Mouse (Mus musculus): ENCODE results near the gene Fam76a.
A peak's percentile ranks its signal among the peaks of the same experiment; 100 is the strongest.
"Not testable (repeated sequence)": the region's sequence is repeated elsewhere in the genome, so short reads cannot be mapped to it uniquely, and the experiment has no call there.

Gene Fam76a

DNA sequence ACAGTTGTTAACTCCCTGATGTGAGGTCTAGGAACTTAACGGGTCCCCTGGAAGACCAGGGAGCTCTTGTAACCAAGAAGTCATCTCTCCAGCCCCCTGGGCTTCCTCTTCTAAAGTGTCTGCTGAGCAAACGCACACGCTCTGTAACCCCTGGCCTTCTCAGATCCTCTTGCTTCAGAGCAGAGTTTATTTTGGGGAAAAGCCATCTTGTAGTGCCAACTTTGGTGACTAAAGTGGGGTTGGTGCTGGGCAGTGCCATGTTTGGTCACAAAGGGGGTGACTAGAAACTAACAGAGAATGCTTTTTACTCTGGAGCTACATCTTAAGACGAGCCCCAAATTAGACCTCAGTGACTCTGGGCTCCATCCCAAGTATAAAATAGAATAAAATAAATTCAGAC, 22.4 kb upstream of the Fam76a start:
- DNase-seq (ENCODE audit: low spot score) = peak; percentile 93

DNA sequence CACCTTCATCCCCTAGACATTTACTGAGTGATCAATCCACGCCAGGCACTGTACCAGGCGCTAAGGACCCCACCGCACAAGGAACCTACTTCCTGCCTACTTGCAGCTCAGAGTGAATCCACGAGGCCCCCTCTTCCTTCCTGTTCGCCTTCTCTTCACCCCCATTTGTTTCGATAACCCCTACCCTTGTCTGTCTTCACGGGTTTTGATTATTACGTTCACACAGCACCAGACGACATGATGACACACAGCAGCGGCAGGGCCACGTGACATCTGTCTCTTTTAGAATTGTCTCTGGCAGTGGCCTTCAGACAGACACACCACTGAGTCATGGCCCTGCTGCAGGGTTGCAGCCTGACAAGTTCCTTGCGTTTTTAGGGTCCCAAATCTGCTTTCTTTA, 21.7 kb upstream of the Fam76a start:
- DNase-seq (ENCODE audit: low spot score) = peak; percentile 36

DNA sequence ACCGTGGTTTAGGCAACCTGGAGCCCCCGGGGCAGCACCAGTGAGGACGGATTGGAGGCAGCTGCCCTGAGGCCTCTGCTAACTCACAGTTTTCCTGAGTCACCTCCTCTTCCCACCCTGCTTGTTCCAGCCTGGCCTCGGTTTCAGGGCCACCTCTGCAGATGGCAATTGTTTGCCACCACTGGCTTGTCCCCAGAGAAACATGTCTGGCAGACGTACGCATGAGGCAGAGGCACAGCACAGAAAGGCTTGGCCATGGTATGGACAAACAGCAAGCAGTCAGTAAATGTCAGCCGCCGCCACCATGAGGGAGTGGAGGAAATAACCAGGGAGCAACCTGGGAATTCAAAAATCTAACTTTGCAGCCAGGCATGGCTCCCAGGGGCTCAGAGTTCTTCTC, 20.7 kb upstream of the Fam76a start:
- no peak for DNase-seq (ENCODE audit: low spot score)

DNA sequence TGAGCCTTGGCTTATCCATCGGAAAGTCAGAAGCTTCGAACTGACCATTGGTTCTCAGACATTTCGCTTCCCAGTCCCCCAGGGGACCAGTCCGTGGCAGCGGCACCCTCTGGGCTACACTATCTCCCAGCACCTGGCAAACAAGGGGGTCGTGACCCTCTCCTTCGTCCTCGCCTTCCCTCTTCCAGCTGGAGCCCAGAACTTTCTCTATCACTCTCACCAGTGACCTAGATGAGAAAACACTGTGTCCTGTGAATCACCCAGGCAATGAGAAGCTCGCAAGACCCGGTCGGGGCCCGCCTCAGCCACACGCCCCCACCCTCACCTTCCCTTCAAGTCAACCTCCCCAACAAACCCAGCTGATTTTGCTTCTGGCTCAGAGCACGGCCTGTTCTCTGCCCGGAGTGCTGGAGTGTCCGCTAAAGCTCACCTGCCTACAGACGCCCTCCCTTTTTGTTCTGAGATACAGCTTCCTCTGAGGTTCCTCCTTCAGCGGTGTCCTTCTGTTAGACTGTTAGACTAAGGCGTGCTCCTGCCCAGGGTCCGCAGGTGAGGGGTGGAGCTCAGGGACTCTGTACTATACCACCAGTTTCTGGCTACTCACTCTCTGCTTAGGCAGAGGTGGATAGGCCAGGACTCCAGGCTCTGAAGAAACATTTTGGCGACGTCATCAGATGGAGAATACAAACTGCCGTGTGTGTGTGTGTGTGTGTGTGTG, 18.8 kb upstream of the Fam76a start:
- no peak for DNase-seq (ENCODE audit: low spot score)

DNA sequence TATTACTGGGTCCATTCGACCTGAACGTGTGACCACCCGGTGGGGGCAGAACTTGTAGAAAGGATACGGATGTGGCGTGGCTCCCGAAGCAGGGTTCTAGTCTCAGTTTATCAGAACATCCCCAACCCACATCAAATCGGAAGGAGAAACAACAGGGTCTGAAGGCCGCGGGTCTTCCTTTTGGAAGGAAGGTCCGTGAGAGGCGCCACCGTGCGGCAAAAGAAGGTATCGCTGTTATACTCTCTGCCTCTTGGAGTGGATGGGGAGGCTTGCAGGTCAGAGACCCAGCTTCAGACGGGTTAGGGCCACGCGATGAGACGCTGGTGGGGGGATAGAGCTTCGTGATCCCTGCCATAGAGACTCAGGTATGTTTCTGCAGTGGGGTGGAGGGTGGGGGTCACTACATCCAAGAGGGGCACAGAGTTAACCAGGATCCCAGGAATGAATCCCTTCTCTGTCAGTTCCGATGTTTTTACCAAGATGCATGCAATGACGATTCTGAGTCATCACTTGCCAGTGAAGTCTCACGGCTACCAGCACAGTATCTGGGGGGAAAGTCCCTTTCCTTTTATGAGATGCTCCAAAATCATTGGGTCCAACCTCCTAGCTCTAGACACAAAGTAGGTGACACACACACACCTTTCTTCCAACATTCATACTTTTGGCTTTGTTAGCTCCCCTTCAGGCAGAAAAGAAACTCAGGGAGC, 17.2 kb upstream of the Fam76a start:
- DNase-seq (ENCODE audit: low spot score) = no peak

DNA sequence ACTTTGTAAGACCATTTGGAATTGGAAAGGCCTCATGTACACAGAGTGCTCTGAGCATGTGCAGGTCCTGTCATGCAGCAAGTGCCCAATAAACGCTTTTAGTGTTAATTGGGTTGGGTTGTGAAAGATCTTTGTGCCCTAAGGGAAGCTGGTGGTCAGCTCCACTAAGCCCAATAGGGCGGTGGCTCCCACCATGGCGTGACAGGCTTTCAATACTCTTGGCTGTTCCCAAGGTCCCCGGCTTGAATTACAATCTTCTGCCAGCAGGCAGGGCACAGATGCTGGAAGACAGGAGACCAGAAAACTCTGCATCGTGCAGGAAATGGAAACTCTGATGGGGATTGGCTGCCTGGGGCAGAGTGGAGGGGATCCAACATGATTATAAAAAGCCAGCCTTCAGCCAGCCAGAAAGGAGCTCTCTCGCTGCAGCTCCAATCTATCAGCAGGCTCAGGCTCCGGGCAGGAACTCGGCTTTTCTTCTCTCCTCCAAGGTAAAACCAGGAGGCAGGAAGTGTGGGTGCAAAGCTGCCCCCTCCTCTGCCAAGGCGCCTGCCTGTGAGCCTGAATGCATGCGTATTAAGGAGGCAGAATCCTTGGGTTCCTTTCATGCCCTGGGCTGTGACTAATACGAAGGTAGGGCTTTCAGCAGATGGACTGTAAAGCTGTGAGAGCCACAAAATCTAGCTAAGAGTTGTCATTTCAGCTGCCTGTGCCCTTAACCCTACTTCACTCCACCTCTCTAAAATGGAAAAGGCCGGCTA, 16.0 kb upstream of the Fam76a start:
- no peak for DNase-seq (ENCODE audit: low spot score)

DNA sequence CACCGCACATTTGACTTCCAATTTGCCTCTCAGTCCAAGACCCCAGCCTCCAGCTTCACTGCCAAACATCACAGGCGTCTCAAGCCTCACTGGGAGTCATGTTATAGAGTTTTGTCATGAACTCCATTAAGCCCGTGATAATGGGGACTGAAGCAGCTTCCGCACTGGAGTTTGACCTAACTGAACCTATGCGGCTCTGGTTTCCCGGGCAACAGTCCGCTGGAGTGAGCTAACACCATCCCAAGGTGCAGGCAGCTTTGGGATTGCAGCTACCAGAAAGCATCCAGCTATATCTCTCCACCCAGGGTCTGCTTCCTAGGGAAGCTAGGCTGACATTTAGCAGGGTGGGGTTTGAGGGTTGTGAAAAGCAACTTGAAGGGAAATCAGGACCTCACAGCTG, 12.3 kb upstream of the Fam76a start:
- no peak for DNase-seq (ENCODE audit: low spot score)

DNA sequence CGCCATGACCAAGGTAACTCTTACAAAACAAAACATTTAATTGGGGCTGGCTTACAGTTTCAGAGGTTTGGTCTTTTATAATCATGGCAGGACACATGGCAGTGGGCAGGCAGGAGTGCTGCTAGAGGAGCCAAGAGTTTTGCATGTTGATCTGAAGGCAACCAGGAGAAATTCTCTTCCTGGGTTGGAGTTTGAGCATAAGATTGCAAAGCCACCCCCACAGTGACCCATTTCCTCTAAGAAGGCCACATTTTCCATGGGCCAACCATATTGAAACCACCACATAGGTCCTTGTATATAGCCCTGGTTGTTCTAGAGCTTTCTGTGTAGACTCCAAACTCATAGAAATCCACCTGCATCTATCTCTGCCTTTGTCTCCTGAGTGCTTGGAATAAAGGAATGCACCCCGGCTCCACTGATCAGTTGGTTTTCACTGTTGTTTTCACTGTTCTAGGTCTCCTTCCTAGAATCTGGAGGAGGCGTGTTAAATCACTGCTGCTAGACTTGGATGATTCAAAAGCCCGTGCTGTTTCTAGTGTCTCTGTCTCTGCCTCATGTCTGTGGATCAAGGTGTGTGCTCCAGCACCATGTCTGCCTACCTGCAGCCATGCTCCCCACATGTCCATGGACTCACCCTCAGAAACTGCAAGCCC, 10.5 kb upstream of the Fam76a start:
- no peak for DNase-seq (ENCODE audit: low spot score)

DNA sequence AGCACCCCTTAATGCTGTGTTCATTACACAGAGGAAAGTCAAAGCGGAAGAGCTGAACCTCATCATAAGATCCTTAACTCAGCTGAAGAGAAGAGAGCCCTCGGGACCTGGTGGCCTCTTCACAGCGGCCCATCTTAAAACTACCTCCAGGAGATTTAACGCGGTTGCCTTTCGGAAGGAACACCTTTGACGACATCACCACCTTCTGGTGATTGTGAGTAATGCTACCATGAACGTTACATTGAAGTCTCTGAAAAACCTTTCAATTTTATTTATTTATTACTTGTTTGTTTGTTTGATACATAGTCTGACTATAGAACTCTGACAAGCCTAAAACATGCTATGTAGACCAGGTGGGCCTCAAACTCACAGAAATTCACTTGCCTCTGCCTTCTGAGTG, 8.4 kb upstream of the Fam76a start:
- DNase-seq (ENCODE audit: low spot score) = peak; percentile 75

DNA sequence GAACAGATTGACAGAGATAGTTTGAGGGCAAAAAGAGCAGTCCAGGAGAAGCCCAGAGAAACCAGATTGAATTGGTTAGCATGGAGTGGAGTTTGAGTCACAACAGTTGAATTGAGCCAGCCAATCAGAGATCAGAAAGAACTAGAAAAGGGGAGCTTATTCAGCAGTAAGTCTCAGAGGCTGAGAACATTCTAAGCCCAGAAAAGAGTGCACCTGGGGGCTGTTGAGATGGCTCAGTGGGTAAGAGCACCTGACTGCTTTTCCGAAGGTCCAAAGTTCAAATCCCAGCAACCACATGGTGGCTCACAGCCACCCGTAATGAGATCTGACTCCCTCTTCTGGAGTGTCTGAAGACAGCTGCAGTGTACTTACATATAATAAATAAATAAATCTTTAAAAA, 4.2 kb upstream of the Fam76a start:
- DNase-seq (ENCODE audit: low spot score) = not testable (repeated sequence)

DNA sequence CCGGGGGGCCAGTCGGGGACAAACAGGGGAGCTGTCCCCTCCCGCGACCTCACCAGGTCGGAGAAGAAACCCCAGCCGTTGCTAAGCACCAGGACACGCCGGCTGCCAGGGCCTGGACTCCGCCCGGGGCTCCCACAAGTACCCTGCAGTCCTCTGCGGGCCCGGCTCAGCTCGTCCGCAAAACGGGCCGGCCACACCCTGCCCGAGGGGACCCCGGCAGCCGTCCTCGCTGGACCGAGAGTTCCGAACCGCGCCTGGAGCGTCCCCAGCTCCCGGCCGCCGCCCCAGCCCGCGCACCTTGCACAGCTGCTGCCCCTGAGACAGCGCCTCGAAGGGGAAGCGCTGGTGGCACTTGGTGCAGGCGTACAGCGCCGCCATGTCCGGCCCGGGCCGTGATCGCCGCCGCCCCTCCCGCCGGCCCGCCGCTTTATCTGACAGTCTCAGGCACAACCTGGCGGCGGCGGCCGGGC, 262 bp downstream of the Fam76a start:
- peak; percentile 41 for DNase-seq (ENCODE audit: low spot score)

DNA sequence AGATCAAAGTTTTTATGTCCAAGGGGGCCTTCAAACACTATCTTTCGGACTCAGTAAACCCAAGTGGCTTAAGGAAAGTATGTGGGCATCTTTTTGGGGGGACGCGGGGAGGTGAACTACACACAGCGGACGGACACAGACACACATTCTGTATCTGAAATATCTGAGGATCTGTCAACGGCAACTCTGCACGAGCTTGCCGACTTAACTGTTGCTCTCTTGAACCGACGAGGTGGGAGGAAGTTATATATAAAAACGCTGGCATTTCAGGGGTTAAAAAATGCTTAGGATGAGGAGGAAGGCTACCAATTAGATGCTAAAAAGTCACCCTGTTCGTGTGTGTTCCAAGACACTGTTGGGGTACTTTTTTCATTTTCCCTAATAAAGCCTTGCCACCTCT, 870 bp downstream of the Fam76a start:
- DNase-seq (ENCODE audit: low spot score) = no peak

DNA sequence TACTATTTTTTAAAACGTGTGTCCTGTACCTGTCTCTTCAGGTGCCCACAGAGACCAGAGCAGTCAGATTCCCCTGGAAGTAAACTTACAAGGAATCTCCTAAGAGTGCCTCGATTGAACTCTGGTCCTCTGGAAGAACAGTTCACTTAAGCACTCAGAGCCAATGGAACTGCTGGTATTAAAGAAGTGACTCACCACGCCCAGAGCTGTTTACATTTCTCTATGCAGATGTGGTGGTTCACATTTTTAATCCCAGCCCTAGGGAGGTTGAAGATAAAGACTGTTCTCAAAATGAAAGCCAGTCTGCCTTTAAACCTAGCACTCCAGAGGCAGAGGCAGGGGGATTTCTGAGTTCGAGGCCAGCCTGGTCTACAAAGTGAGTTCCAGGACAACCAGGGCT, 2.2 kb downstream of the Fam76a start:
- DNase-seq (ENCODE audit: low spot score) = no peak

DNA sequence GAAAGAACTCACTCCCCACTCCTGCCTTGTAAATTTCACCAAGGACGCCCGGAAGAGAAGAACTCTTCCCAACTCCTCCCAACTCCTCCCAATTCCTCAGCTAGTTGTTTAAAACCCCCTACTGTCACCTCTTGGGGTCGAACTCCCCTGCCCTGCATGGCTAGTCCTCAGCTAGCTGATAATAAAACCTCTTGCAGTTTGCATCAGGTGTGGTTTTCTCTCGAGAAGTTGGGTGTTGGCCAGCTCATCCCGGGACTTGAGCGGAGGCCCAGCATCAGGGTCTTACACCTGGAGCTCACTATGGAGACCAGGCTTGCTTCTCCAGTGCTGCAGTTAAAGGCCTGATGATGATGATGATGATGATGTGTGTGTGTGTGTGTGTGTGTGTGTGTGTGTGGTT, 3.9 kb downstream of the Fam76a start:
- DNase-seq (ENCODE audit: low spot score) = not testable (repeated sequence)

DNA sequence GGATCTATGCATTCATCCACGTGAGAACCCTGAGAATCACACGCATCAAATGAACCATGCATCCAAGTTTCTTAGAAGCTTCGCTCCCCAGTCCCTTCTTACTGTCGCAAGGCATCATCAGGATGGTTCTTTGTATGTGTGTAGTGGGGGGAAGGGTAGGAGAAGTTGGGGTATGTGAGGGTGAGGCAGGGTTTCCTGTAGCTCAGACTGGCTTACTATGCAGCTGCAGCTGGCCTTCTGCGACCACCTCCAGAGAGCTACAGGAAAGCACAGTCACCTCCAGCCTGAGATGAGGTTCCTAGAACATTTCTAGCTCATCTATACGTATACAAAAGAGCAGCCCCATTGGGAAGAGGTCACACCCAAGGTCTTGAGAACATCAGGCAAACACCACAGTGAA, 10.2 kb downstream of the Fam76a start:
- DNase-seq (ENCODE audit: low spot score) = no peak

DNA sequence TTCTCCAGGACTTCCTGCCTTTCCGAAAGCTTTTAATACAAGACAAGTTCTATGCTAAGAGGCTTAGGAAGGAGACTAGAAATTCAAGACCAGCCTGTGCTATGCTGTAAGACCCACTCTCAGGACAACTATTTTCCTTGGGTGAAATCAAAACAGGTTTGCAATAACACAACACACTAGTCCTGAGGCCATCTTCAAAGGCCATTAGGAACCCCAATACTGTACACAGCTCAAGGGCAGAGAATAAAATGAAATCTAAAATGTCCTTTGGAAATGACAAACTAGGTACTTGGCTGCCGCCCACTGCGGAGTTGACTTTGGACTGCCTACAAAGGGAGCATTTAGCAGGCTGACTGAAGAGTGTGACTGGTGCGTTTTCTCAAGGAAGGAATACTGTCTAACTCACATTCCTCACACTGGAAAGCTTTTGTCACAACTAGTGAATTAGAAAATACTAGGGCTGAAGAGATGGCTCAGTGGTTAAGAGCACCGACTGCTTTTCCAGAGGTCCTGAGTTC, 16.5 kb downstream of the Fam76a start:
- DNase-seq (ENCODE audit: low spot score) = no peak

DNA sequence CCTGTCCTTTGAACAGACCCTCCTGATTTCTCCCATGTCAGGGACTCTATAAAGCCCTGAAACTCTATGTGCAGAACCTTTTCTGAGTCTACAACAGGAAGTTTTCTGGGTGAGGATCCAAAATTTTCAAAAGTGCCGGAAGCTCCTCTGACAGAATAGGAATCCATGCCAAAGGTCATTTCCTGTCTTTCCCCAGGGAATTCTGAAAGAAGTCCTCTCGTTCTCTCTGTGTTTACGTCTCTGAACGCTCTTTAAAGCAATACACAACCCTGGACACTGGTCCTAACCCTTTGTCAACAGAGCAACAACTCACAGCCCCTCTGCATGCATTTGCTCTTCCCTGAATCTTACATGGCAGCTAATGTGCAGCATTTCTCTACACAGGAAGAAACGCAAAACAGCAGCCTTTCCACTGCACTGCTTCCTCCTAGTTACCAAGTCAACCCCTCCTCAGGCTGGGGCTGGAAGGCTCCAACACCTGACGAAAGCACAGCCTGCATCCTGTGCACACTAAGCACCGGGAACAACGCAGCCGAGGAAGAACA, 17.5 kb downstream of the Fam76a start:
- DNase-seq (ENCODE audit: low spot score) = peak; percentile 50

DNA sequence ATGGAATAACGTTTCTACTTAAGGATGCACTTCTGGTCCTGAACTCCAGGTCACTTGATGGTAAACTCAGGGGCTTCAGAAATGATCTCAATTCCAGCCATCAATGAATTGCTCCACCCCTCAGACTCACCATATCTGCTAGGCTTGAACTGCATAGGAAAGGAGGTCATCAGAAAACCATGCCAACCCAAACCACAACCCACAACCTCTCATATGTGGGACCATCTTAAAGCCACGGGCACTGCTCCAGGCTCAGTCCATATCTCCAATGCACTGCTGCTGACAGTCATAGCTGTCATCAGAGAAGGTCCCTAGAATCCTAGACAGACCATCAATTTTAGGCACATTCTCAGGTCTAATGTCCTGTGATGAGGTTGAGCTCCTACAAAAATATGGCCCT, 18.3 kb downstream of the Fam76a start:
- no peak for DNase-seq (ENCODE audit: low spot score)

DNA sequence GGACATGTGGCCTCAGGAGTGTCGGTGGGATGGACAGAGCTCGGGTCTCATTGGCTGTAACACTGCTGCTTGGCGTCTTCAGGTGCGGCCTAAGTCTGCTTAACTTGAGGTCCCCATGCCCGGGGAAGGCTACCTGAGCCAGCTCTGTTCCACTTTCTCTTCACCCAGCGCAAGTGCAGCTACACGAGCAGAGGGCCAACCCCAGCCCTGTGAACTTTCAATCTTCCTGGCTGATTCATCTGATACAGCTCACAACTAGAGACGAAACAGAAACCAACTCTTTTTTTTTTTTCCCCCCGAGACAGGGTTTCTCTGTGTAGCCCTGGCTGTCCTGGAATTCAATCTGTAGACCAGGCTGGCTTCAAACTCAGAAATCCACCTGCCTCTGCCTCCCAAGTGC, 24.2 kb downstream of the Fam76a start:
- no peak for DNase-seq (ENCODE audit: low spot score)

DNA sequence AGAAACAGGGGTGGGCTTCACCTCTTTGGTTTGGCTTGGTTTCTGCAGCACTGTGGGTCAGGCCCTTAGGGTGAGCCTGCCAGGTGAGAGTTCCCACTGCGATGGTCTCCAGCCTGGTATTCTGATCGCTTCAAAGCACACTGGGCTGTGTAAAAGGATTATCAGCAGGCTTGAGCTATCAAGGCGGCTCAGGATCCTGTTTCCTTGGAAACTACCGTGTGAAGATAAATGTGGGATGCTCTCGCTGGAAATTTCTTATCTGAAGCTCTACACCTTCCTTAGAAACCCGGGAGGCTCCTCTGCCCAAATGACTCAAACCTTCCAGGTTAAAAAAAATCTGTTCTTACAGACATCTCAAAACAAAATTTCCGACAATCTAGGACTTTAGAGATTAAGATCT, 28.0 kb downstream of the Fam76a start:
- DNase-seq (ENCODE audit: low spot score) = no peak

DNA sequence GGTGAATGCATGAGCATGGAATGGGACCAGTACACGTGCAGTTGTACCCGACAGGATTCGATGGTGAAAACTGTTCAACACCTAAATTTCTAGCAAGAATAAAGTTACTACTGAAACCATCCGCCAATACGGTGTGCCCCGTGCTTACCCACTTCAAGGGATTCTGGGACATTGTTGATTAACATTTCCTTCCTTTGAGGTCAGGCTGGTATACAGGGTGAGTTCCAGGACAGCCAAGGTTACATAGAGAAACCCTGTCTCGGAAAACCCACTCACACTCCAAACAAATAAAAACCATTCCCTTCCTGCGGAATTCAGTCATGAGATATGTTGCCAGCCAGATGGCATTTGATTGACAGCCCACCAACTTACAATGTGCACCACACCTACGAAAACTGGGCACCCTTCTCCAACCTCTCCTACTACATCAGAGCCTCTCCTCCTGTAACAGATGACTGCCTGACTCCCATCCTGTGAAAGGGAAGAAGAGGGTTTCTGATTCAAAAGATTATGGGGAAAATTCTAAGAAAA, 37.4 kb downstream of the Fam76a start:
- no peak for DNase-seq (ENCODE audit: low spot score)

Measured in adipocyte (in vitro differentiated cells).